Mouse (Mus musculus): ENCODE measurements at regions not wholly inside any gene's neighbourhood (a gene's known extent, or its start where the extent isn't known, plus 50 kb on each side); places are given as distances from the start of the nearest gene placed in this dataset.

GRCm38 (mm10) chr14:67614369-67614768 lies 1605.4 kb upstream of the Gulo start:
- Histone ChIP-seq H3K27me3 (ENCODE audit: control insufficient read depth, insufficient read depth, low read length) (no peaks in the 10 kb centered on the region), H3K9me3 (ENCODE audit: control insufficient read depth, low read length) (no peaks in the 10 kb centered on the region), H3K36me3 (ENCODE audit: control insufficient read depth, insufficient read depth, low read length) (no peaks in the 10 kb centered on the region), H3K27ac (replicated peaks) (no peak overlapping the region), H3K4me3 (ENCODE audit: low read depth, low read length) (no peak overlapping the region), H3K9ac (ENCODE audit: low read length) (no peak overlapping the region), H3K4me2 (replicated peaks; ENCODE audit: low read depth) (no peak overlapping the region), H3K4me1 (replicated peaks; ENCODE audit: control insufficient read depth, insufficient read depth) (no peaks in the 10 kb centered on the region)
- no peak for TF ChIP-seq EP300 (optimal IDR thresholded peaks at IDR 0.05)
- no peak for TF ChIP-seq CTCF (IDR thresholded peaks at IDR 0.05; ENCODE audit: low read depth)
- DNase-seq (ENCODE audit: low spot score): no peak
- ATAC-seq (ENCODE audit: low FRiP score, low TSS enrichment): no peak
- WGBS: 59% methylated on average over 11 of the region's 11 CpGs

- H3K4me2 ChIP-seq (replicated peaks; ENCODE audit: low read depth): peak overlapping the region; percentile 49
- TF ChIP-seq EP300 (optimal IDR thresholded peaks at IDR 0.05): no peak
- TF ChIP-seq CTCF (IDR thresholded peaks at IDR 0.05; ENCODE audit: low read depth): no peak
- H3K27ac ChIP-seq (replicated peaks): no peak overlapping the region
- H3K27me3 ChIP-seq (ENCODE audit: control insufficient read depth, insufficient read depth, low read length): no peaks in the 10 kb centered on the region
- no peak for ATAC-seq (ENCODE audit: low FRiP score, low TSS enrichment)
- no peaks in the 10 kb centered on the region for H3K4me1 ChIP-seq (replicated peaks; ENCODE audit: control insufficient read depth, insufficient read depth)
- H3K9me3 ChIP-seq (ENCODE audit: control insufficient read depth, low read length): no peaks in the 10 kb centered on the region
- no peaks in the 10 kb centered on the region for H3K36me3 ChIP-seq (ENCODE audit: control insufficient read depth, insufficient read depth, low read length)
- no peak for DNase-seq (ENCODE audit: low spot score)
- H3K4me3 ChIP-seq (ENCODE audit: low read depth, low read length): peak overlapping the region; percentile 34
- 57% methylated on average over 13 of the region's 13 CpGs for WGBS
- H3K9ac ChIP-seq (ENCODE audit: low read length): no peak overlapping the region
Observed at GRCm38 (mm10) chr14:67613691-67614090, 1604.7 kb upstream of the Gulo start.

DNA sequence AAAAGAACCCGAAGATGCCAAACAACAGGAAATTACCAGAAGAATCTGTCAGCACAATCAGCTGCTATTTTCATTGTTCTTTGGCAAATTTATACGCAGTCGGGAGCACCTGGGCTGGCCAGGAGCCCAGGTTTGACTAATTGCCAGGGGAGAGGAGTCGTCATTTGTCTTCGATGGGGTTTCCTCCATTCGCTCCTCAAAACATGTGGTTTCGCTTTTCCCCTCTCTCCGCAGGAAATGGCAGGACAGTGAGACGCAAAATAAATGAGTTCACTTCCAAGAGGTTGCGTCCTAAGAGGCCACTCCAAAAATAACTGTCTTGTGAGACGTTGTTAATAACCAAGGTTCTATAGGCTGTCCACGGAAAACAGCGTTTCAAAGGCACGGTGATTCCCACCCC lies 1604.2 kb upstream of the Gulo start:
- Histone ChIP-seq H3K4me1 (replicated peaks; ENCODE audit: control insufficient read depth, insufficient read depth) (no peaks in the 10 kb centered on the region), H3K4me3 (ENCODE audit: low read depth, low read length) (peak overlapping the region; percentile 34), H3K36me3 (ENCODE audit: control insufficient read depth, insufficient read depth, low read length) (no peaks in the 10 kb centered on the region), H3K4me2 (replicated peaks; ENCODE audit: low read depth) (peak overlapping the region; percentile 49), H3K9ac (ENCODE audit: low read length) (no peak overlapping the region), H3K27me3 (ENCODE audit: control insufficient read depth, insufficient read depth, low read length) (no peaks in the 10 kb centered on the region), H3K9me3 (ENCODE audit: control insufficient read depth, low read length) (no peaks in the 10 kb centered on the region), H3K27ac (replicated peaks) (no peak overlapping the region)
- 21% methylated on average over 14 of the region's 14 CpGs for WGBS
- TF ChIP-seq CTCF (IDR thresholded peaks at IDR 0.05; ENCODE audit: low read depth) (no peak), EP300 (optimal IDR thresholded peaks at IDR 0.05) (no peak)
- DNase-seq (ENCODE audit: low spot score) (no peak), ATAC-seq (ENCODE audit: low FRiP score, low TSS enrichment) (no peak)

DNA sequence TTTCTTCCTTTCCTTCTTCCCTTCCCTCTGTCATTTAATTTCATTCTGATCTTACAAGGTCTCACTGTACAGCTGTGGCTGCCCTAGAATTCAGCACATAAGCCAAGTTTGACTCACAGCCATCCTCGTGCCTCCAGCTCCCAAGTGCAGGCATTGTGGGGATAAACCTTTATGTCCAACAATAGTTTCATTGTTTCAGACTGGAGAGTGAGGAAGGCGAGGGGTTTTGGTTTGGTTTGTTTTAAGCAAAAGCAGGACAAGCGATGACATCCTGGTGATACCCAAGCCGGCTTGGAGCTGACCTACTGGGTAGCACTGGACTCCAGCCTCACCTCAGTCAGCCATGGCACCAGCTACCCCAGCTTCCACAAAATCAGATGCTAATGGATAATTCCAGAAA lies 1603.5 kb upstream of the Gulo start:
- Histone ChIP-seq H3K9ac (ENCODE audit: low read length) (no peak overlapping the region), H3K9me3 (ENCODE audit: control insufficient read depth, low read length) (no peaks in the 10 kb centered on the region), H3K27me3 (ENCODE audit: control insufficient read depth, insufficient read depth, low read length) (no peaks in the 10 kb centered on the region), H3K27ac (replicated peaks) (no peak overlapping the region), H3K36me3 (ENCODE audit: control insufficient read depth, insufficient read depth, low read length) (no peaks in the 10 kb centered on the region), H3K4me1 (replicated peaks; ENCODE audit: control insufficient read depth, insufficient read depth) (no peaks in the 10 kb centered on the region), H3K4me2 (replicated peaks; ENCODE audit: low read depth) (no peak overlapping the region), H3K4me3 (ENCODE audit: low read depth, low read length) (no peak overlapping the region)
- TF ChIP-seq EP300 (optimal IDR thresholded peaks at IDR 0.05) (no peak), CTCF (IDR thresholded peaks at IDR 0.05; ENCODE audit: low read depth) (no peak)
- WGBS: 49% methylated on average over 4 of the region's 4 CpGs
- DNase-seq (ENCODE audit: low spot score) (no peak), ATAC-seq (ENCODE audit: low FRiP score, low TSS enrichment) (no peak)

GRCm38 (mm10) chr14:67608262-67608661 lies 1599.3 kb upstream of the Gulo start:
- Histone ChIP-seq H3K27me3 (ENCODE audit: control insufficient read depth, insufficient read depth, low read length) (no peaks in the 10 kb centered on the region), H3K27ac (replicated peaks) (no peak overlapping the region), H3K4me3 (ENCODE audit: low read depth, low read length) (peak overlapping the region; percentile 17; the same call in 1 of the 2 replicates), H3K4me1 (replicated peaks; ENCODE audit: control insufficient read depth, insufficient read depth) (no peaks in the 10 kb centered on the region), H3K9me3 (ENCODE audit: control insufficient read depth, low read length) (no peaks in the 10 kb centered on the region), H3K4me2 (replicated peaks; ENCODE audit: low read depth) (peak overlapping the region; percentile 37), H3K36me3 (ENCODE audit: control insufficient read depth, insufficient read depth, low read length) (no peaks in the 10 kb centered on the region), H3K9ac (ENCODE audit: low read length) (no peak overlapping the region)
- TF ChIP-seq CTCF (IDR thresholded peaks at IDR 0.05; ENCODE audit: low read depth) (no peak), EP300 (optimal IDR thresholded peaks at IDR 0.05) (no peak)
- 28% methylated on average over 20 of the region's 20 CpGs for WGBS
- ATAC-seq (ENCODE audit: low FRiP score, low TSS enrichment) (no peak), DNase-seq (ENCODE audit: low spot score) (peak; percentile 18)

- Histone ChIP-seq H3K4me2 (replicated peaks; ENCODE audit: low read depth) (no peak overlapping the region), H3K9ac (ENCODE audit: low read length) (no peak overlapping the region), H3K4me1 (replicated peaks; ENCODE audit: control insufficient read depth, insufficient read depth) (no peaks in the 10 kb centered on the region), H3K27ac (replicated peaks) (no peak overlapping the region), H3K4me3 (ENCODE audit: low read depth, low read length) (no peak overlapping the region), H3K27me3 (ENCODE audit: control insufficient read depth, insufficient read depth, low read length) (no peaks in the 10 kb centered on the region), H3K36me3 (ENCODE audit: control insufficient read depth, insufficient read depth, low read length) (no peaks in the 10 kb centered on the region), H3K9me3 (ENCODE audit: control insufficient read depth, low read length) (no peaks in the 10 kb centered on the region)
- no peak for DNase-seq (ENCODE audit: low spot score)
- no peak for TF ChIP-seq EP300 (optimal IDR thresholded peaks at IDR 0.05)
- TF ChIP-seq CTCF (IDR thresholded peaks at IDR 0.05; ENCODE audit: low read depth): no peak
- no peak for ATAC-seq (ENCODE audit: low FRiP score, low TSS enrichment)
- WGBS: 46% methylated on average over 4 of the region's 4 CpGs
Observed at GRCm38 (mm10) chr14:67602960-67603359, 1594.0 kb upstream of the Gulo start.
